Mouse (Mus musculus): ENCODE data around the gene Fkbp9. TPM values are rescaled to one million over a fixed set of nuclear protein-coding genes. Genes with fewer than 3 reads are reported as not detected.

The Fkbp9 gene
- polyA plus RNA-seq (2016; fragmentation: Nextera tagmentation; extraction: Ambion mirVana), result 47.4 and 64.0 TPM in 2 replicates

DNA sequence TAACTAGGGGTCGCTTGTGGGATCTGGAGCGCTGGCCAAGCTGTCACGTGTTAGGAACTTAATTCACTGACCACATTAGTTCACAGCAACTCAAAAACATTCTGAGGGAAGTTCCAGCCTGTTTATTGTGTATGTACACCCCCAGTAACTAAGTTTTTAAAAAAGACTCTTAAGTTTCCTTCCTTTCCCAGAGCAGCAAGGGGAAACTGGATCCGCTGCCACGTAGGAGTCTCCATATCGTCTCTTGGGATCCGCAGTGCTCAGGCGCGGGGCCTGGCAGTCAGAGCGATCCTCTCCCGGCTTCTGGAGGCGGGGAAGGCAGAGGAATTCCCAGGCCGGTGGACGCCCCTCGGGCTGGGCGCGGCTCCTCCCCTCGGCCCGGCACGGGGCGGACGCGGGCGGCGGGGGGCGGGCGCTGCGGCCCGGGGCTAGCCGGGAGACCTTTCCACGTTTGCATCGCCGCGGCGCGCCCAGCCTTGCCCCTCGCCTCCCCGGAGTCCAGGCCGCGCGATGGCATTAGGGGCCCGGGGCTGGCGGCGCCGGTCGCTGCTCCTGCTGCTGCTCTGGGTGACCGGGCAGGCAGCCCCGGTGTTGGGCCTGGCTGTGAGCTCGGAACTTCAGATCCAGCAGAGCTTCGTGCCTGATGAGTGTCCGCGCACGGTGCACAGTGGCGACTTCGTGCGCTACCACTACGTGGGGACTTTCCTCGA lies at the start of gene Fkbp9:
Gene Fkbp9 (plus strand): TSS at position 363 of the 710 bp plus-strand sequence.
- peak within 1 kb of the TSS; percentile 61 for H3K9ac ChIP-seq (replicated peaks)
- ATAC-seq (ENCODE audit: low FRiP score, low read depth), result peak; percentile 97
- no peaks in the 10 kb centered on the region for H3K9me3 ChIP-seq
- no peaks in the 10 kb centered on the region for H3K4me1 ChIP-seq
- under 1% methylated on average over 42 of the region's 58 CpGs for WGBS
- H3K4me3 ChIP-seq, result peak within 1 kb of the TSS; percentile 61
- H3K27ac ChIP-seq (replicated peaks), result peak within 1 kb of the TSS; percentile 35; the same call in 1 of the 2 replicates
- no peaks in the 10 kb centered on the region for H3K36me3 ChIP-seq
- H3K27me3 ChIP-seq, result peaks cover 4% of the 10 kb centered on the region; the same call in 1 of the 2 replicates
- peak within 1 kb of the TSS; percentile 83 for H3K4me2 ChIP-seq (replicated peaks)

DNA sequence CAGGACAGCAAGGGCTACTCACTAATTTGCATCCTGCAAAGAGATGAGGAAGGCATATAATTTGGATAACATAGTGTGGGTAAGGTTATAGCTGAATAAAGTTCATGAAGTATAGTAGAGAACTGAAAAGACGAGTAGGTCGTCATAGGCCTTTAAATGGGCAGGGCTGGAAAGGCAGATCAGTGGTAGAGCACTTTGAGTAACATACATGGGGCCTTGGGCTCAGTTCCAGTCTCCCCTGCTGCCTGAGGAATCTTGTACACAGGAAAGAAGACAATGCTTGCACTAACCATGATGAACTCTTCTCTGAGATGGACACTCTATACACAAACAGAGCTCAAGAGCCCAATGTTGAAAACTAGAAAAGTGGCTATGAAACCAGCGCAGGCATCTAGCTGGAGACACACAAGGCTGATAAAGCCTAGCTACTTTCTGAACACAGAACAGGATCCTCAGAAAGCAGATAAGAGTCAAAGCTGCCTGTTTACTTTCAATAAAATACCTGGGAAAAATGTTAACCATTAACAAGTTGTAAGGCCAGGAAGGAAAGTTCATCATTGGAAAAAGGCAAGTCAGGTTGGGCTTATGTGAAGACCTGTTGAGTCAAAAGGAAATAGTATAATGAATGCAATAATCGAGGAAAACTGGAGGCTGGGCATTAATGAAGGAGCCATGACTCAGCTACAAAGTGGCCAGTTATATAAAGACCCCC lies 48.1 kb upstream of the Fkbp9 start:
- H3K4me2 ChIP-seq (replicated peaks), result no peak overlapping the region
- no peak overlapping the region for H3K27ac ChIP-seq (replicated peaks)
- H3K4me1 ChIP-seq, result no peaks in the 10 kb centered on the region
- WGBS, result 96% methylated on average over 4 of the region's 4 CpGs
- no peaks in the 10 kb centered on the region for H3K27me3 ChIP-seq
- no peak overlapping the region for H3K4me3 ChIP-seq
- H3K9ac ChIP-seq (replicated peaks), result no peak overlapping the region
- peaks cover 49% of the 10 kb centered on the region for H3K36me3 ChIP-seq
- ATAC-seq (ENCODE audit: low FRiP score, low read depth), result no peak
- no peaks in the 10 kb centered on the region for H3K9me3 ChIP-seq

DNA sequence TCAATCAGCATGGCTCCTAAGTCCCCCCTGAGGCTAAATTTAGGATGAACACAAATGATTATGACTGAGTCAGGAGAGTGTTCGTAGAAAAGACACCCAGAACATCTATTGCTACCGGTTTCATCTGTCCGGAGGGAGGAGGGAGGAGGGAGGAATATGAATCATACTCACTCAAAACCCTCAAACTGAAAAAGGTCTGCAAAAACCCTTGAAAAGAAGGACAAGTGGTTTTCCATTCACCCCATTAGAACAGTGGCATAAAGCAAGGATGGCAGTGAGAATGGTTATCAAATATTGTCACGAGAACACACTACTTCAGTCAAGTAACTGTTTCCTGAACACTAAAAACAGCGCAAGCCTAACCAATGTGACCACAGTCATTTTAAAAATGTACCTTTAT lies 46.8 kb upstream of the Fkbp9 start:
- Histone ChIP-seq H3K4me2 (replicated peaks) (no peak overlapping the region), H3K4me3 (no peak overlapping the region), H3K27me3 (no peaks in the 10 kb centered on the region), H3K9me3 (no peaks in the 10 kb centered on the region), H3K9ac (replicated peaks) (no peak overlapping the region), H3K4me1 (no peaks in the 10 kb centered on the region), H3K27ac (replicated peaks) (no peak overlapping the region), H3K36me3 (peaks cover 40% of the 10 kb centered on the region)
- 94% methylated on average over 5 of the region's 5 CpGs for WGBS
- no peak for ATAC-seq (ENCODE audit: low FRiP score, low read depth)

DNA sequence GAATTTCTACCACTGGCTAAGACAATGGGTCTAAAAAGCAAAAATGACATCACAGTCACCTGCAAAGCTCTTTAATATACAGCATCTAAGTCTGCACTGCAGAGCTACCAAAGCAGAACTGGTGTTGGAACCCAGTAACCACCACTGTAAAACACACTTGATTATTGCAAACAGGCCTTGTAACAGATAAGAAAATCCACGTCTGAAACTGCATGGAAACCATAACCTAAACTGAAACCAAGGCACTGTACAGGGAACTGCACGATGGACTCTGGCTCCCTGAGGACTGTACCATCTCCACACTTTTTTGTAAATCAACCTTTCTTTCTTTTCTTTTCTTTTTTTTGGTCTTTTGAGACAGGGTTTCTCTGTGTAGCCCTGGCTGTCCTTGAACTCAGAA lies 44.2 kb upstream of the Fkbp9 start:
- Histone ChIP-seq H3K27me3 (no peaks in the 10 kb centered on the region), H3K27ac (replicated peaks) (no peak overlapping the region), H3K9ac (replicated peaks) (no peak overlapping the region), H3K36me3 (peaks cover 25% of the 10 kb centered on the region), H3K9me3 (no peaks in the 10 kb centered on the region), H3K4me3 (no peak overlapping the region), H3K4me2 (replicated peaks) (no peak overlapping the region), H3K4me1 (no peaks in the 10 kb centered on the region)
- 88% methylated on average over 2 of the region's 2 CpGs for WGBS
- no peak for ATAC-seq (ENCODE audit: low FRiP score, low read depth)

DNA sequence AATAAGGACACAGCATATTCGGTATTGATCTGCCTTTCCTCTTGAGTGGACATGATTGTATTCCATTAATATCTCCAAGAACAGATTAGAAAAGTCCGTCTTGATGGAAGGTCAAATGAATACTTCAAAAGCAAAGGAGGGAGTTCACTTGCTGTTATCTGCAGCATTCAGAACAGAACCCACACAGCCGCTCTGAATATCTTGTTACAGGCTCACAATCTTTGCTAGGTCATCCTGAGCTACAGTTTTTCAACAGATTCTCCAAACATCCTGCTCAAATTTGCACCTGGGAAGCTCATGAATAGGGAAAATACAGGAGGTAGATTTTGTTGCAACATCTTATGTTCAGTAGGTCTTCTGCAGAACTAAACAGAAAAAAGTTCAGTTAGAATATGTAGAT lies 42.5 kb upstream of the Fkbp9 start:
- 89% methylated on average over 3 of the region's 3 CpGs for WGBS
- Histone ChIP-seq H3K9ac (replicated peaks) (no peak overlapping the region), H3K9me3 (no peaks in the 10 kb centered on the region), H3K27me3 (no peaks in the 10 kb centered on the region), H3K4me1 (0 out of 2 replicates have a peak, but pooled peaks cover 4% of the 10 kb centered on the region), H3K36me3 (peaks cover 19% of the 10 kb centered on the region), H3K4me2 (replicated peaks) (no peak overlapping the region), H3K27ac (replicated peaks) (no peak overlapping the region), H3K4me3 (no peak overlapping the region)
- ATAC-seq (ENCODE audit: low FRiP score, low read depth), result no peak

DNA sequence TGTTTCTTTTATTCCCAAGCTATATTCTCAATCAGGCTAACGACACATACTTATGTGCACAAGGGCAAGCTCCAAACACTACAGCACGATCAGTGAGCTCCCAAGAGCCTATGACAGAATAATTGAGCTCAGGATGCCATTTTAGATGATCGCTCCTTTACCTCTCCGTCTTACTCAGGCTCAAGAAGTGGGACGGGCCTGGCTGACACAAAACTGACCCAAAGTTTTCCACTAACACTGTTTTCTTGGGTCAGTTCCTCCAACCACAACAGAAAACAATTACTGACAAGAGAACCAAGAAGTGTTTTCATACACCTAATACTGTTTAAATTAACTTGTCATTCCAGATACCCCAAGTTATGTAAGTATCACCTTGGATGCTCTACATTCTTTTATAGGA lies 37.0 kb upstream of the Fkbp9 start:
- 89% methylated on average over 5 of the region's 5 CpGs for WGBS
- H3K9ac ChIP-seq (replicated peaks), result no peak overlapping the region
- no peaks in the 10 kb centered on the region for H3K27me3 ChIP-seq
- peaks cover 19% of the 10 kb centered on the region for H3K4me1 ChIP-seq
- no peaks in the 10 kb centered on the region for H3K9me3 ChIP-seq
- H3K36me3 ChIP-seq, result no peaks in the 10 kb centered on the region
- no peak overlapping the region for H3K27ac ChIP-seq (replicated peaks)
- H3K4me3 ChIP-seq, result no peak overlapping the region
- H3K4me2 ChIP-seq (replicated peaks), result no peak overlapping the region
- ATAC-seq (ENCODE audit: low FRiP score, low read depth), result no peak

DNA sequence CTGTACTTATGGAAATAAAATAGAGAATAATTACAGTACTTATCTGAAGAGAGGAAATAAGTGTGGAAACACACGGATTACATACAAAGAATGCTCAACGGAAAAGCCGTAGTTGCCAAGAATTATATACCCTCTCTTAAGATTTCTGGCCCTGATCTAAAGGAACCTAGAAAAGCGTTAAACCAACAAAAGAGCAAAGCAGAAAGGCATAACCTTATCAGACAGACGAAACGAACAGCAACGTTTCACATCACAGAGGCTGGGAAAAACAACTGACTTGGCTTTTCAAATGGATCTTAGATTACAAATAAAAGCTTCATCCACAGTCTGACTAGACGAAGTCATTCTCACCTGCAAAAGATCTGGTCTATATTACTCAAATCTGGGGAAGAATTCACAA lies 35.6 kb upstream of the Fkbp9 start:
- 8% methylated on average over 8 of the region's 8 CpGs for WGBS
- Histone ChIP-seq H3K27ac (replicated peaks) (peak overlapping the region; percentile 99), H3K36me3 (no peaks in the 10 kb centered on the region), H3K4me3 (peak overlapping the region; percentile 87), H3K4me1 (peaks cover 19% of the 10 kb centered on the region), H3K9me3 (no peaks in the 10 kb centered on the region), H3K4me2 (replicated peaks) (peak overlapping the region; percentile 69), H3K9ac (replicated peaks) (peak overlapping the region; percentile 93), H3K27me3 (no peaks in the 10 kb centered on the region)
- ATAC-seq (ENCODE audit: low FRiP score, low read depth), result no peak

DNA sequence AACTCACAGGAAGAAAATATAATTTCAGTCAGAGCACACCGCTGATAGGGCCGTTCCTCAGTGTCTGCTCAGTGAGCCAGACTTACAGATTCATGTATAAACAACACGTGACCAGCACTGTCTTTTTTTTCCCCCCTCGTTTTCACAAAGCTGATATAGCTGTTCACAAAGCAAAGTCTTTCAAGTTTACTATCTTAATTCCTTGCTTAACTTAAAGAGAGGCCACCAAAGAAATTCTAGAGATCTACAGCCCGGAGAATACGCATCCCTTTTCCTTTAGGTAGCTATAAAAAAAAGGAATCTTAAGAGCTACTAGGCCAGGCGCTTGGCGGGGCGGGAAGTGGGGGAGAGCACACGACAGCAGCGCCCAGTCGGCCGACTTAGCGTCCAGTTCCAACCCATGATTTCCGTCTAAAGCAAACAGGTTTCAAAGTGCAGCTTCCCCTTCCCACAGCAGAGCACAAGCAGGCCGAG lies 35.2 kb upstream of the Fkbp9 start:
- Histone ChIP-seq H3K4me3 (peak overlapping the region; percentile 87), H3K27me3 (no peaks in the 10 kb centered on the region), H3K36me3 (no peaks in the 10 kb centered on the region), H3K9ac (replicated peaks) (peak overlapping the region; percentile 93), H3K4me1 (peaks cover 19% of the 10 kb centered on the region), H3K4me2 (replicated peaks) (peak overlapping the region; percentile 69), H3K27ac (replicated peaks) (peak overlapping the region; percentile 99), H3K9me3 (no peaks in the 10 kb centered on the region)
- WGBS, result under 1% methylated on average over 16 of the region's 16 CpGs
- ATAC-seq (ENCODE audit: low FRiP score, low read depth), result peak; percentile 17

DNA sequence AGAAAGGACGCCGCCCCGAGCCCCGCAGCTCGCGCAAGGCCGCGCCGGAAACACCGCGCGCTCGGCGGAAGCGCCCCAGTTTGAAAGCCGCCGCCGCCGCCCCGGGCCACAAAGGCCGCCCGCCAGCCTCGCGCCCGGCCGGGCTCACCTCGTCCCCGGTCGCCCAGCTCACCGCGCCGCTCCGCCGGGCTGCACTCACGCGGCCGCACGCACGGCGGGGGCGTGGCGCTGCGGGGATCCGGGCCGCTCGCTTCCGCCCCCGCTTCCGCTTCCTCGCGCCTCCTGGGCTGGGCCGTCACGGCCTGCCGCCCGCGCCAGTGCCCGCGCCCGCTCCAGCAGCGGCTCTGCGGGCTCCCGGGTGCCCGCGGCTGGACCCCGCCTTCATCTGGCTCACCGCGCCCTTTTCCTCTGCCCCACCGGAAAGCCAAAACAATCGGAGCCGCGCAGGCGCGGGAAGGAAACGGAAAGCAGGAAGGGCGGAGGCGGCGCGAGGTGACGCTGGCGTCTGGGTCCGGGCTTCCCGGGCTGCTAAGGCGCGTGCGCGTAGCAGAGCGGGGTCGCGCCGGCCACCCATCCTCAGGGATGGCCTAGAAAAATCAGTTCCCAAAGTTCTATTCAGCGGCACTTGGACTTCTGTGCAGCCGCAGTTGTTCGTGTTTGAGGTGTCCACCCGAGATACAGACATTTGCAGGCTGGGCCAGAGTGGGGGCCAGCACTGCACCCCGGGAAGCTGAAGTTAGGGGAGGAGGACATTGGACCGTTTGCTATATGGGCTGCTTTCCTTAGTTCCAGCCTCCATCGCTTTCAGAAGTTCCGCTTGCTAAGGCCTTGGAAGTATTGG lies 34.3 kb upstream of the Fkbp9 start, which contains the start of gene Kbtbd2:
Gene Kbtbd2 (minus strand): TSS at position 503 of the 841 bp plus-strand sequence.
- Histone ChIP-seq H3K4me3 (peak within 1 kb of the TSS; percentile 87), H3K27me3 (no peaks in the 10 kb centered on the region), H3K9ac (replicated peaks) (peak within 1 kb of the TSS; percentile 93), H3K36me3 (no peaks in the 10 kb centered on the region), H3K27ac (replicated peaks) (peak within 1 kb of the TSS; percentile 99), H3K4me1 (peaks cover 19% of the 10 kb centered on the region), H3K4me2 (replicated peaks) (peak within 1 kb of the TSS; percentile 69), H3K9me3 (no peaks in the 10 kb centered on the region)
- peak; percentile 95 for ATAC-seq (ENCODE audit: low FRiP score, low read depth)
- 2% methylated on average over 80 of the region's 98 CpGs for WGBS

DNA sequence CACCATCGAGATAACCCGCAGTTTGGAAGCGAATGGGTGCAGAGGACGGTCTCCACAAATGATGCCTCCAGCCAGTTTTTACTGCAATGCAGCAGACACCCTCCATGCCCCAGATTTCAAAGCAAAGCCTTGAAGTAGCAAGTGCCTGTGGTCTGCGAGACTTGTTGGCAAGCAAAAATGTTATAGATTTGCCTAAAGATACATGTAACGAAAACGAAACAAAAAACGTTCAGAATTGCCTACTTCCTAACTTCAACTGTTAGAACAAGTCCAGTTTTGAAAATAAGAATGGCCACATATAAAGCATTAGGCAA lies 33.8 kb upstream of the Fkbp9 start:
- peak overlapping the region; percentile 69 for H3K4me2 ChIP-seq (replicated peaks)
- H3K4me1 ChIP-seq, result peaks cover 19% of the 10 kb centered on the region
- peak overlapping the region; percentile 99 for H3K27ac ChIP-seq (replicated peaks)
- H3K36me3 ChIP-seq, result no peaks in the 10 kb centered on the region
- peak overlapping the region; percentile 93 for H3K9ac ChIP-seq (replicated peaks)
- no peaks in the 10 kb centered on the region for H3K9me3 ChIP-seq
- ATAC-seq (ENCODE audit: low FRiP score, low read depth), result no peak; the same call in 1 of the 2 replicates
- H3K27me3 ChIP-seq, result no peaks in the 10 kb centered on the region
- H3K4me3 ChIP-seq, result peak overlapping the region; percentile 87
- 20% methylated on average over 8 of the region's 8 CpGs for WGBS

DNA sequence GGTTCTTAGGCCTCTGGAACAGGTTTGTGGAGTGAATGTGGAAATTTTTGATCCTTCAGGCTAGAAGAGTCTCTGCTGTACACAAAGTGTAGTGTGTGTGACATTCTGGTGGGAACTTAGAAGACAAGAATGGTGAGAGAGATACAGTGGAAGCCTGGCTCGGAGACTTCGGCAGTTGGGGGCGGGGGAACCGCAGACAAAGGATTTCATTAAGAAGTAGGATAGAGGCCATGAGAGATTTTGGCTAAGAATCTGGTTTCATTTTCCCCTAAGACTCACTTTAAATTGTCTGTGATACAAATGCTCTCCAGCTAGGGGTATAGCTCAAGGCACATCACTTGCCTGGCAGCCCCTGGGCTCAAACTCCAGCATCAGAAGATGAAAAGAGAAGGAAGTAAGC lies 26.8 kb upstream of the Fkbp9 start:
- Histone ChIP-seq H3K27ac (replicated peaks) (no peak overlapping the region), H3K9me3 (no peaks in the 10 kb centered on the region), H3K36me3 (no peaks in the 10 kb centered on the region), H3K4me3 (no peak overlapping the region), H3K4me1 (no peaks in the 10 kb centered on the region), H3K27me3 (no peaks in the 10 kb centered on the region), H3K4me2 (replicated peaks) (no peak overlapping the region), H3K9ac (replicated peaks) (no peak overlapping the region)
- ATAC-seq (ENCODE audit: low FRiP score, low read depth), result no peak
- 86% methylated on average over 4 of the region's 4 CpGs for WGBS

DNA sequence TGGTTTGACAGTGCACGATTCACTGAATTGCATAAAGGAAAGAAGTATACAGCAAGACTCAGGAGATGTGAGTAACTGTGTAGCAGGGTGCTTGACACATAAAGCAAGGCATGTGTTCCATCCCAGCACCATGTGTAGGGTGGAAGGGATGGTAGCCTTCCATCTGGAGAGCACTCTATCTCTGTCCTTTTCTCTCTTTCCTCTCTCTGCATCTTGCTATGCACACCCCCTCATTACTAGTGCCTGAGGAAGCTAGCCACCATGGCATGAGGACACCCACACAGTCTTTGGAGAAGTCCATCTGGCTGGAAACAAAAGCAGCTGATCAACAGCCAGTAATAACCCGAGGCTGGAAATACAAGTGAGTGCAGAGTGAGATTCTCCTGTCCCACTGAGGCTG lies 25.7 kb upstream of the Fkbp9 start:
- Histone ChIP-seq H3K4me1 (no peaks in the 10 kb centered on the region), H3K9me3 (no peaks in the 10 kb centered on the region), H3K9ac (replicated peaks) (no peak overlapping the region), H3K27ac (replicated peaks) (no peak overlapping the region), H3K27me3 (no peaks in the 10 kb centered on the region), H3K4me3 (no peak overlapping the region), H3K36me3 (no peaks in the 10 kb centered on the region), H3K4me2 (replicated peaks) (no peak overlapping the region)
- WGBS, result 64% methylated on average over 2 of the region's 2 CpGs
- ATAC-seq (ENCODE audit: low FRiP score, low read depth), result no peak

Data from midbrain, embryonic 12.5 days (tissue).